Mouse (Mus musculus): ENCODE results near the gene Myl10.
"Not testable (repeated sequence)": the region's sequence is repeated elsewhere in the genome, so short reads cannot be mapped to it uniquely, and the experiment has no call there.

The Myl10 gene

DNA sequence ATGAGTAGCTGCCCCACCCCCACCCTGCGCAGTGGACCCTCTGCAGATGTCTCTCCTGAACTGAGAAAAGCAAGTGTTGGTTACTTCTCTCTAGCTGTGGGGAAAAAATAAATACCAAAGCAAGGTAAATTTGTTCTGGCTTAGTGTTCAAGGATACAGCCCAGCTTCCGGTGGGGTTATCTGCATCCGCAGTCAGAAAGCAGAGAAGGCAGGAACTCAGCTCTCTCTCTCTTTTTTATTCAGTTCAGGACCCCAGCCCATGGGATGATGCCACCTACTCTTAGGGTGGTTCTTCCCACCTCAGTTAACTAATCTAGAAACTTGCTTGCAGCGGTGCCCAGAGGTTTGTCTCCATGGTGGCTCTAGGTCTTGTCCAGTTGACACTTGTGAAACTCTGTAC is at the start of gene Myl10:
Myl10 (plus strand) TSS at position 363 of the 400 bp plus-strand sequence.
- DNase-seq (ENCODE audit: low read depth, low spot score): no peak

- DNase-seq (ENCODE audit: low read depth, low spot score): no peak
Observed at GRCm38 (mm10) chr5:136646731-136647328, 46.1 kb upstream of the Myl10 start.

DNA sequence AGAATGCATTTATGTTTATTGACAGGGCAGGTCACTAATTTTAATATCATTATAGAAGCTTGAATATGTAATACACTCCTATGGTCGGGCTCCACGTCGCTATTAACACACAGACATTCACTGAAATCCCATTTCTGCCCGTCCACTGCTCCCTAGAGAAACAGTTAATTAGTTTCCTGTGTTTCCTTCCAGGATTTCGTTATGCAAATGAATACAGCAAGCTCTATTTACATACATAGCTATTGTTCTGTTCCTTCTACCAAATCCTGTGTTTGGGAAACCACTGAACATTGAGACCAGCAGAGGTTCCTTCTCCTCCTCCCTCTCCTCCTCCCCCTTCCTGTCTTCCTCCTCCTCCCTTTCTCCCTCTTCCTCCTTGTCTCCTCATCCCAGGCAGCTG is 43.9 kb upstream of the Myl10 start:
- DNase-seq (ENCODE audit: low read depth, low spot score): no peak

- no peak for DNase-seq (ENCODE audit: low read depth, low spot score)
Observed at GRCm38 (mm10) chr5:136649655-136650054, 43.3 kb upstream of the Myl10 start.

DNA sequence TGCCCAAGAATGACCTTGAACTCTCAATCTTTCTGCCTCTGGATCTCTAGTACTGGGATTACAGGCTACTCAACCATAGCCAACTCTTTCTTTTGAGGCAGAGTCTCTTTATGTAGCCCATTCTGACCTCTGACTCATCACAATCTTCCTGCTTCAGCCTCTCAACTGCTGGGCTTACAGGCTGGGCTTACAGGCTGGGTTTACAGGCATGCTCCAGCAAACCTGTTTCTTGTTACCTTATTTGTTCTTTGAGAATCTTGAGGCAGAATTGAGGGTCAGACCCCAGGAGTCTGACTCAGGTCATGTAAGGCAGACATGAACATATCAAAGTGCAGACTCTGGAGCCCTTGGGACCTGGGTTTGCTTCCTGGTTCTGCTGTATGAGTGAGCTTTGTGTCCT is 38.5 kb upstream of the Myl10 start:
- DNase-seq (ENCODE audit: low read depth, low spot score): no peak

DNA sequence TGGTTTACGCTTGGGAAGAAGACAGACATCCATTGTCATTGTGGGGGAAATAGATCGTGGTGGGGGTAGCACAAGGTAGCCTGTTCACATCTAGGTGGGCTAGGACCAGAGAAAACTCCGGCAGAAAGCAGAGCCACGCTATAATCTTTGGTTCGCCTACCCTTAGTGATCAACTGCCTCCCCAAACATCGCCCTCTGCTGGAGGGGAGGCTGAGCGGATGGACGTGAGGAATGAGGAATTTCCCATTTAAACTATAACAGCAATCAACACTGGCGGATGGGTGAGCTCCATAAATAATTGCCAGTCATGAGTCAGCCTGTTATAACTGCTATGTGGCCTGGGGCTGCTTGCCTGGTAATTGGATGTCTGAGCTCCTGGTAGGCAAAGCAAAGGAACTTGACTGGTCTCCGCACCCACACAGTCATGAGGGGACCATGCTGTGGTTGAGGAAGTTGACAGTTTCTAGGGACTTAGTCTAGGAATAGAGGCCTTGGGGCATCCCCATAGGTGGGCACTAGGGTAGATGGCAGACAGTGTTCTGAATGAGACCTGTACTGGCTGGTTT is 36.0 kb upstream of the Myl10 start:
- no peak for DNase-seq (ENCODE audit: low read depth, low spot score)

GRCm38 (mm10) chr5:136660721-136661120 is 32.2 kb upstream of the Myl10 start:
- not testable (repeated sequence) for DNase-seq (ENCODE audit: low read depth, low spot score)

DNA sequence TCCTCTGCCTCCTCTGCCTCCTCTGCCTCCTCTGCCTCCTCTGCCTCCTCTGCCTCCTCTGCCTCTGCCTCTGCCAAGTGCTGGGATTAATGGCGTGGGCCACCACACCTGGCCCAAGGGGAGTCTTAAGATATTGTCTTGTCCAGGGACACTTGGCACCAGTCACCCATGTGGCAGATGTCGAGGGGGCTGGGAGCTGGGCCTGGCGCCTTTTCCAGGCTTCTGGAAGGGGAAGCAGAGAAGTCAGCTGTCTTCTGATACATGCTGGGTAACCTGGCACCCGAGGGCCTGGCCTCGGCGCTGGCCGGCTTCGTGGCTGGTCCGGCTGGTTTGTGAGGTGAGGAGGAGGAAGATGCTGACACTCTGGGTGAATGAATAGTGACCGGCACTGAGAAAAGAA is 30.7 kb upstream of the Myl10 start:
- DNase-seq (ENCODE audit: low read depth, low spot score): no peak

DNA sequence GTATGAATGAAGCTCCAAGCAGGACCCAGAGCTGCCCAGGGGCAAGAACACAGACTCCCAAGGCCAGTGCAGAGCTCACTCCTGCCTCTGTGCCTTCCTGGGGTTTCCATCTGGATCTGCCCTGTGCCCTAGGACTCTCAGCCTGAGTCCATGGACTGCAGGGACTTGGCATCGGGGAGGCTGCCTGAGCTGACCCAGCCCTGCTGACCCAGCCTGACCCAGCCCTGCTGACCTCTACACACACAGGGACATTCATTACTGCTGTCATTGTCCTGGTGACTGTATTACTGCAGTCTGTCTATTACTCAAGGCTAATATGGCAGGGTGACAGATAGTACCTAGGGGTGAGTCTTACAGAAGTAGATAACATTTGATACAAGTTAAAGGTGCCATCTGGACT is 30.1 kb upstream of the Myl10 start:
- no peak for DNase-seq (ENCODE audit: low read depth, low spot score)

- DNase-seq (ENCODE audit: low read depth, low spot score): peak; percentile 33
Observed at GRCm38 (mm10) chr5:136664497-136664896, 28.4 kb upstream of the Myl10 start.

DNA sequence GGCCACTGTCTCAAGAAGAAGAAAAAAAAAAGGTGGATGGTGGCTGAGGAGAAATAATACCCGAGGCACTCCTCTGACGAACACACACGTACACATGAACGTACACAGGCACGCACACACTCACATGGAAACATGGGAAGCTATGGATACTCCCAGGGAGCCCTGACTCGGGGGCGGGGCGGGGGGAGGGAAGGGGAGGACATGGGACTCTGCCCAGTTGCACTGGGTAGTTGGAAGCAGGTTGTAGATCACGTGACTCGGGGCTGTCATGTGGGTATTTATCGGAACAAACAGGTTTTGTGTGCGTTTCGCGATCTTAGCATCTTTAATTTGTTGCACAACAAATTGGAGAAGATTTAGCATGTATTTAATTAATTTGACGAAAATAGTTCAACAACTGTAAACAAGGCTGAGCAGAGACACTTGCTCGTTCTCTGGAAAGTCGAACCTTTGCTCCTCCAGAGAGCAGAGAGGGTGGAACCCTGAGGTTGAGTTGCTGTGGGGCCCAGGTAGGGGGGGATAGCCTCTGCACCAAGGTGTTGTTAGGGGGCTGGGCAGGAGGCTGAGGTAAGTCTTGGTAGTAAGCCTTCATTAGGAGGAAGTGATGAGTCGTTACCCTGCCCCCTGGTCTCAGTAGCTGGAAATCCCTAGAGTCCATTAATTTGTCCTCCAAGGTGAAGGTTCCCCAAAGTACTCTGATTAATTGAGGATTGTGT is 16.5 kb upstream of the Myl10 start:
- no peak for DNase-seq (ENCODE audit: low read depth, low spot score)

DNA sequence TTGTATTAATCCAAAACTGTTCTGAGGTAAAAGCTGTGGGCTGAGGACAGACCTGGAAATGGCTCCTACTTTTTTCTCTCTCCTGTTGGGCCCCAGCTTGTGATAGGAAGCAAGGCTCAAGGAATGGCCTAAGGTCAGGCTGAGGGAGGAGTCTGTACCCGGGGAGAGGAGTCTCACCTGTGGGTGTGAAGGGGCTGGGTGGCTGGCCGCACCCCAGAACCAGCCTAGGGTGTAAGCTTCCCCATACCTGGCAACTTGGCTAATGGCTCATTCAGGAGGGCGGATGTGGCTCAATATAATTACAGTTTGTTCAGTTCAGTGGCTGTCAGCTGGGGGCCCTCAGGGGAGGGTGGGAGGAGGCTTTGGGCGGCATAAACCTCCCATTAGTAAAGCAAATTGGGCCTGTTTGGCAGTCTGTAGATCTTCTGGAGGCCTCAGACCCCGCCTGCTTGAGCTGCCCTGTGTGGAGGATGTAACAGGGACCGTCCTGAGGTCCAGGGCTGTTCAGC is 14.1 kb upstream of the Myl10 start:
- no peak for DNase-seq (ENCODE audit: low read depth, low spot score)

GRCm38 (mm10) chr5:136686349-136686748 is 6.6 kb upstream of the Myl10 start:
- no peak for DNase-seq (ENCODE audit: low read depth, low spot score)

DNA sequence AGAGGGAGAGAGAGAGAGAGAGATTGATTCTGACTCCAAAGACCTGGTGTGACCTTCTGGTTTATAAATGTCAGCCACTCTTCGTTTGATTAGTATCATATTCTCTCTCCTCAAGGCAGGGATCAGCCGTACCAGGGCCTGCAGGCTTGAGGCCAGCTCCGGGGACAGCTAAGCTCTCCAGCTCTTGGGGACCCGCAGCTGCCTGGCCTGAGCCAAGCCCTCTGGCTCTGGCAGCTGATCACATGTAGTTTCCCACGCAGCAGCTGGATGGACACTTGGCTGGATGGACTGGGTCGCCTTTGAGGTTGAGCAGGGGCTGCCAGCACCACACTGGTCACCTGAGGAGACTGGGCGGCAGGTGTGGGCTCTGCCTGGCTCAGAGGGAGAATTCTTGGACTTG is 5.4 kb upstream of the Myl10 start:
- DNase-seq (ENCODE audit: low read depth, low spot score): no peak

- no peak for DNase-seq (ENCODE audit: low read depth, low spot score)
Observed at GRCm38 (mm10) chr5:136688841-136689240, 4.1 kb upstream of the Myl10 start.

DNA sequence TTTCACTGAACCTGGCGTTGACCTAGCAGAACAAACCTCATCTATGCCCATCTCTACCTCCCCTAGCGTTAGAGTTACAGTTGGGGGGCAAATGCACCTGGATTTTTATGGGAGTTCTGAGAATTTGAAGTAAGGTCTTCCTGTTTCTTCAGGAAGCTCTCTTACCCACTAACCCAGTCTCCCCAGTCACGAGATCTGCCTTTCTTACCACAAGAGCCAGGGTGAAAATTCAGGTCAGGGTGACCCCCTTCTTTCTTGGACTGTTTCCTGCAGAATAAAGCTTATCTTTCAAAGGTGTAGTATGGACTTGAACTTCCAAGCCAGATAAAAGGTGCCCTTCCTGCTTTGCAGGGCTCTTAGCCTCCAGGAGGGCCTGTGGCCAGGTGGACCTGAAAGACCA is 1.8 kb upstream of the Myl10 start:
- DNase-seq (ENCODE audit: low read depth, low spot score): no peak

- no peak for DNase-seq (ENCODE audit: low read depth, low spot score)
Observed at GRCm38 (mm10) chr5:136693418-136693817, 472 bp downstream of the Myl10 start.

GRCm38 (mm10) chr5:136694976-136695375 is 2.0 kb downstream of the Myl10 start:
- DNase-seq (ENCODE audit: low read depth, low spot score): no peak

- DNase-seq (ENCODE audit: low read depth, low spot score): no peak
Observed at GRCm38 (mm10) chr5:136696516-136696915, 3.6 kb downstream of the Myl10 start.

- DNase-seq (ENCODE audit: low read depth, low spot score): no peak
Observed at GRCm38 (mm10) chr5:136697618-136698017, 4.7 kb downstream of the Myl10 start.

DNA sequence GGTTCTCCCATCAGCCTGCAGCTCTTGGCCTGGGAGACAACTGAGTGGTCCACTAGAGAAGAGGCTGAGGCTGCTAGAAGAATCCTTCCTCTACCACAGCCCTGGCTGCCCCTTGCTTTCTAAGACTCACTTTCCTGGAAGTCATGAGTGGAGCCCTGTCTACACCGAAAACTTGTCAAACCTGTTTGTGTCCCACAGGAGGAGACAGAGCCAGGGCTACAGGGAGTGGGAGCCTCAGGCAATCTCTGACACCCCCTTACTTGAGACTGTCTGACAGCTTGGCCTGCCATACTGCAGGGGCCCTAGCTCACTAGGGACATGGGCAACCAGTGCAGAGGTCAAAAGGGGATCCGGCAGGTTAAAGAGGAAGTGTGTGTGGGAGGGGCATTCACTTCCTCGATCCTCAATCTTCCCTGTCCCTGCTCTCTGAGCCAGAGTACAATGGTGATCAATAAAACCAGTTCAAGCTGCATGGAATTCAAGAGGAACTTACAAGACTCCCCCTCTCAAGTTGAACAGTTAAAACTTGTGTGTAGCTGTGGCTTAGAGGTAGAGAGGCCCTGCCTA is 9.3 kb downstream of the Myl10 start:
- DNase-seq (ENCODE audit: low read depth, low spot score): no peak

- DNase-seq (ENCODE audit: low read depth, low spot score): no peak
Observed at GRCm38 (mm10) chr5:136703751-136704150, 10.8 kb downstream of the Myl10 start.

DNA sequence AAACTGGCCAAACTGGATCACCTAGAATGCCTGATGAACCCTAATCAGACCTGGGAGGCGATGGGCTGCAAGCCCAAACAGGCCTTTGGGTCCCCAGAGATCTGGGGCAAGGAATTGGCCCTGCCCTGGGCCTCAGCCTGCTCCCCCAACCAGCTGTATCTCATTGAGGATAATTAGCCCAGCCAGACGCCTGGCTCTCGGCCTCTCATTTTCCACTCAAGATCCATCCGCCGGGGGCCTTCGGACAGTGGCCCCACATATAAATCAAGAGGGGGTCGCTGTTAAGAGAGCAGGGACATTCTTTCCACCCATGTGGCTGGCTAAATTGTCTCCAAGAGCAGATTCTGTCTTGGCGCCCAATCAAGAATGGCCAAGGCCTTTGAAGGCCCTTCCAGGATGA is 11.2 kb downstream of the Myl10 start:
- no peak for DNase-seq (ENCODE audit: low read depth, low spot score)
